Mouse (Mus musculus) hindbrain, embryonic 11.5 days (tissue): ENCODE data around the gene Fam32a. TPM values are rescaled to one million over a fixed set of nuclear protein-coding genes. Genes with fewer than 3 reads are reported as not detected.

Source experiments
- ATAC-seq: fragments of 200-750 bp; cut with Nextera tagmentation; 2 replicates; pipeline ENCODE4 v1.8.0; 2017; ENCODE audit warnings: mild to moderate bottlenecking, moderate TSS enrichment, moderate library complexity; ENCODE audit not compliant: low FRiP score
- DNase-seq: peaks from one replicate; pipeline ENCODE4 v3.0.0-alpha.2; 2015; ENCODE audit warnings: low spot score
- H3K27ac ChIP-seq: fragments of 300-500 bp; sonication (generic); 2 replicates; pipeline ENCODE4 v1.5.1; 2014; ENCODE audit warnings: mild to moderate bottlenecking, low read depth, low read length
- H3K27me3 ChIP-seq: fragments of 300-500 bp; sonication (generic); 2 replicates; pipeline ENCODE4 v1.6.1; 2014; ENCODE audit warnings: mild to moderate bottlenecking, low read length, moderate library complexity, mixed read lengths; ENCODE audit not compliant: control insufficient read depth, insufficient read depth
- H3K36me3 ChIP-seq: fragments of 300-500 bp; sonication (generic); 2 replicates; pipeline ENCODE4 v1.6.1; 2014; ENCODE audit warnings: mild to moderate bottlenecking, low read length, moderate library complexity, mixed read lengths; ENCODE audit not compliant: control insufficient read depth, insufficient read depth
- H3K4me1 ChIP-seq: fragments of 300-500 bp; sonication (generic); replicated peaks from 2 replicates; pipeline ENCODE4 v1.6.1; 2014; ENCODE audit warnings: low read length, mixed read lengths; ENCODE audit not compliant: control insufficient read depth, insufficient read depth
- H3K4me2 ChIP-seq: fragments of 300-500 bp; sonication (generic); replicated peaks from 2 replicates; pipeline ENCODE4 v1.6.1; 2014; ENCODE audit warnings: mild to moderate bottlenecking, low read depth, low read length
- H3K4me3 ChIP-seq: fragments of 300-500 bp; sonication (generic); 2 replicates; pipeline ENCODE4 v1.5.1; 2014; ENCODE audit warnings: low read depth, low read length
- H3K9ac ChIP-seq: fragments of 300-500 bp; sonication (generic); 2 replicates; pipeline ENCODE4 v1.6.1; 2014; ENCODE audit warnings: low read depth, low read length
- H3K9me3 ChIP-seq: fragments of 300-500 bp; sonication (generic); 2 replicates; pipeline ENCODE4 v1.6.1; 2016; ENCODE audit warnings: low read length; ENCODE audit not compliant: control insufficient read depth
- WGBS: fragments of 180-500 bp; shearing (Covaris S2); extraction: QIAGEN DNeasy Blood & Tissue Kit; methylation state at CpG from one replicate; pipeline ENCODE4 v1.1.7; 2014; 5-methylcytosine and 5-hydroxymethylcytosine counted together
- polyA plus RNA-seq: library from polyadenylated mRNA; unstranded; fragments of >200 nt; fragmentation: Nextera tagmentation; extraction: Ambion mirVana; gene quantifications from 2 replicates; pipeline ENCODE4 v1.2.1, GENCODE M21; 2014

Gene Fam32a
- polyA plus RNA-seq, 1 experiment from 2014 or later, result 75.9 TPM

GRCm38 (mm10) chr8:72208582-72208981 is 10.9 kb upstream of the Fam32a start:
- Histone ChIP-seq H3K27me3 (no peaks in the 10 kb centered on the region), H3K4me2 (no peak overlapping the region), H3K36me3 (no peaks in the 10 kb centered on the region), H3K9ac (no peak overlapping the region), H3K9me3 (no peaks in the 10 kb centered on the region), H3K4me3 (no peak overlapping the region), H3K4me1 (no peaks in the 10 kb centered on the region), H3K27ac (no peak overlapping the region)
- ATAC-seq (no peak), DNase-seq (no peak)
- WGBS, result 82% methylated on average over 1 of the region's 1 CpGs

- Histone ChIP-seq H3K9me3 (no peaks in the 10 kb centered on the region), H3K4me2 (no peak overlapping the region), H3K27me3 (no peaks in the 10 kb centered on the region), H3K36me3 (no peaks in the 10 kb centered on the region), H3K4me1 (no peaks in the 10 kb centered on the region), H3K9ac (no peak overlapping the region), H3K4me3 (no peak overlapping the region), H3K27ac (no peak overlapping the region)
- DNase-seq (no peak), ATAC-seq (no peak)
- 75% methylated on average over 4 of the region's 4 CpGs for WGBS
Observed at GRCm38 (mm10) chr8:72210222-72210621, 9.3 kb upstream of the Fam32a start.

- no peaks in the 10 kb centered on the region for H3K4me1 ChIP-seq
- H3K9ac ChIP-seq, result no peak overlapping the region
- H3K4me2 ChIP-seq, result no peak overlapping the region
- ATAC-seq (no peak), DNase-seq (no peak)
- no peaks in the 10 kb centered on the region for H3K9me3 ChIP-seq
- no peak overlapping the region for H3K27ac ChIP-seq
- no peaks in the 10 kb centered on the region for H3K27me3 ChIP-seq
- H3K36me3 ChIP-seq, result no peaks in the 10 kb centered on the region
- no peak overlapping the region for H3K4me3 ChIP-seq
- WGBS, result 59% methylated on average over 2 of the region's 2 CpGs
Observed at GRCm38 (mm10) chr8:72210710-72211109, 8.8 kb upstream of the Fam32a start.

GRCm38 (mm10) chr8:72211846-72212245 is 7.7 kb upstream of the Fam32a start:
- WGBS, result 83% methylated on average over 1 of the region's 1 CpGs
- no peaks in the 10 kb centered on the region for H3K27me3 ChIP-seq

GRCm38 (mm10) chr8:72212751-72213150 is 6.8 kb upstream of the Fam32a start, which contains the start of gene Cib3:
Gene Cib3, minus strand, starts transcription at chr8:72212837.
- H3K9ac ChIP-seq, result no peak within 1 kb of the TSS
- no peaks in the 10 kb centered on the region for H3K9me3 ChIP-seq
- H3K4me3 ChIP-seq, result no peak within 1 kb of the TSS
- ATAC-seq, result no peak
- H3K27me3 ChIP-seq, result no peaks in the 10 kb centered on the region
- no peaks in the 10 kb centered on the region for H3K36me3 ChIP-seq
- H3K27ac ChIP-seq, result no peak within 1 kb of the TSS
- no peak for DNase-seq
- H3K4me1 ChIP-seq, result no peaks in the 10 kb centered on the region
- H3K4me2 ChIP-seq, result no peak within 1 kb of the TSS
- 76% methylated on average over 4 of the region's 4 CpGs for WGBS

More at GRCm38 (mm10) chr8:72211846-72212245, 7.7 kb upstream of the Fam32a start:
- Histone ChIP-seq H3K27ac (no peak overlapping the region), H3K4me3 (no peak overlapping the region), H3K9ac (no peak overlapping the region), H3K9me3 (no peaks in the 10 kb centered on the region), H3K36me3 (no peaks in the 10 kb centered on the region), H3K4me1 (no peaks in the 10 kb centered on the region), H3K4me2 (no peak overlapping the region)
- DNase-seq (no peak), ATAC-seq (no peak)

- H3K36me3 ChIP-seq, result no peaks in the 10 kb centered on the region
- no peak within 1 kb of the TSS for H3K4me2 ChIP-seq
- ATAC-seq (no peak), DNase-seq (no peak)
- no peak within 1 kb of the TSS for H3K27ac ChIP-seq
- WGBS, result 74% methylated on average over 4 of the region's 4 CpGs
- H3K27me3 ChIP-seq, result no peaks in the 10 kb centered on the region
- no peak within 1 kb of the TSS for H3K9ac ChIP-seq
- no peaks in the 10 kb centered on the region for H3K4me1 ChIP-seq
- no peak within 1 kb of the TSS for H3K4me3 ChIP-seq
- no peaks in the 10 kb centered on the region for H3K9me3 ChIP-seq
Observed at GRCm38 (mm10) chr8:72213536-72213935, 6.0 kb upstream of the Fam32a start, which contains the start of gene Gm11034. Gene Gm11034, minus strand, starts transcription at chr8:72213636.

GRCm38 (mm10) chr8:72215060-72215459 is 4.5 kb upstream of the Fam32a start:
- H3K4me3 ChIP-seq, result no peak overlapping the region
- H3K27ac ChIP-seq, result no peak overlapping the region
- no peak overlapping the region for H3K9ac ChIP-seq
- ATAC-seq (no peak), DNase-seq (no peak)
- H3K27me3 ChIP-seq, result no peaks in the 10 kb centered on the region
- no peaks in the 10 kb centered on the region for H3K9me3 ChIP-seq
- 43% methylated on average over 2 of the region's 2 CpGs for WGBS
- no peaks in the 10 kb centered on the region for H3K4me1 ChIP-seq
- no peaks in the 10 kb centered on the region for H3K36me3 ChIP-seq
- no peak overlapping the region for H3K4me2 ChIP-seq

GRCm38 (mm10) chr8:72215871-72216270 is 3.7 kb upstream of the Fam32a start:
- Histone ChIP-seq H3K9me3 (no peaks in the 10 kb centered on the region), H3K9ac (no peak overlapping the region), H3K27ac (no peak overlapping the region), H3K27me3 (no peaks in the 10 kb centered on the region), H3K4me1 (no peaks in the 10 kb centered on the region), H3K4me3 (no peak overlapping the region), H3K4me2 (no peak overlapping the region), H3K36me3 (no peaks in the 10 kb centered on the region)
- DNase-seq, result no peak
- ATAC-seq, result no peak
- WGBS, result 53% methylated on average over 1 of the region's 1 CpGs

GRCm38 (mm10) chr8:72218781-72219540 is 569 bp upstream of the Fam32a start:
- 84% methylated on average over 9 of the region's 10 CpGs for WGBS
- Histone ChIP-seq H3K27me3 (no peaks in the 10 kb centered on the region), H3K9me3 (no peaks in the 10 kb centered on the region), H3K27ac (no peak overlapping the region), H3K4me1 (no peaks in the 10 kb centered on the region; the same call in 1 of the 2 replicates), H3K9ac (no peak overlapping the region), H3K36me3 (peaks cover 5% of the 10 kb centered on the region), H3K4me2 (peak overlapping the region; percentile 48; the same call in 1 of the 2 replicates), H3K4me3 (peak overlapping the region; percentile 71; the same call in 1 of the 2 replicates)
- ATAC-seq, result peak; percentile 44
- no peak for DNase-seq
